Mouse (Mus musculus): ENCODE data around the gene Maats1. TPM values are rescaled to one million over a fixed set of nuclear protein-coding genes. Genes with fewer than 3 reads are reported as not detected.

The Maats1 gene
- total and polyA plus RNA-seq, 2 experiments from 2014 or later = 1.5 to 2.6 TPM

- Histone ChIP-seq H3K9ac (no peak overlapping the region), H3K27me3 (ENCODE audit: insufficient read depth, low read length) (no peaks in the 10 kb centered on the region), H3K36me3 (ENCODE audit: insufficient read depth) (no peaks in the 10 kb centered on the region; the same call in 1 of the 2 replicates), H3K4me1 (ENCODE audit: insufficient read depth) (no peaks in the 10 kb centered on the region), H3K9me3 (ENCODE audit: low read length) (no peaks in the 10 kb centered on the region), H3K4me2 (ENCODE audit: low read depth) (no peak overlapping the region), H3K4me3 (ENCODE audit: low read depth, low read length) (no peak overlapping the region), H3K27ac (ENCODE audit: low read depth, low read length) (no peak overlapping the region)
- 85% methylated on average over 6 of the region's 6 CpGs for WGBS
- DNase-seq (no peak), ATAC-seq (no peak)
- no peak for TF ChIP-seq CTCF (IDR thresholded peaks at IDR 0.05; ENCODE audit: low read depth)
These were observed 16.4 kb upstream of the Maats1 start for GRCm38 (mm10) chr16:38358256-38358812.

- no peaks in the 10 kb centered on the region for H3K27me3 ChIP-seq (ENCODE audit: insufficient read depth, low read length)
- WGBS = 95% methylated on average over 5 of the region's 5 CpGs
- no peak overlapping the region for H3K9ac ChIP-seq
- no peak for TF ChIP-seq CTCF (IDR thresholded peaks at IDR 0.05; ENCODE audit: low read depth)
- H3K4me2 ChIP-seq (ENCODE audit: low read depth) = no peak overlapping the region
- ATAC-seq = no peak
- peaks cover 13% of the 10 kb centered on the region for H3K36me3 ChIP-seq (ENCODE audit: insufficient read depth)
- H3K4me3 ChIP-seq (ENCODE audit: low read depth, low read length) = no peak overlapping the region
- H3K4me1 ChIP-seq (ENCODE audit: insufficient read depth) = no peaks in the 10 kb centered on the region
- H3K27ac ChIP-seq (ENCODE audit: low read depth, low read length) = no peak overlapping the region
- no peaks in the 10 kb centered on the region for H3K9me3 ChIP-seq (ENCODE audit: low read length)
- no peak for DNase-seq
These were observed 12.4 kb upstream of the Maats1 start for GRCm38 (mm10) chr16:38354185-38354913.

GRCm38 (mm10) chr16:38353642-38354041, 11.7 kb upstream of the Maats1 start:
- 95% methylated on average over 2 of the region's 2 CpGs for WGBS
- TF ChIP-seq CTCF (IDR thresholded peaks at IDR 0.05; ENCODE audit: low read depth) = no peak
- ATAC-seq (no peak), DNase-seq (no peak)
- Histone ChIP-seq H3K36me3 (ENCODE audit: insufficient read depth) (peaks cover 13% of the 10 kb centered on the region), H3K27ac (ENCODE audit: low read depth, low read length) (no peak overlapping the region), H3K27me3 (ENCODE audit: insufficient read depth, low read length) (no peaks in the 10 kb centered on the region), H3K4me2 (ENCODE audit: low read depth) (no peak overlapping the region), H3K9ac (no peak overlapping the region), H3K9me3 (ENCODE audit: low read length) (no peaks in the 10 kb centered on the region), H3K4me3 (ENCODE audit: low read depth, low read length) (no peak overlapping the region), H3K4me1 (ENCODE audit: insufficient read depth) (no peaks in the 10 kb centered on the region)

- H3K4me2 ChIP-seq (ENCODE audit: low read depth) = no peak overlapping the region
- H3K9ac ChIP-seq = no peak overlapping the region
- H3K27me3 ChIP-seq (ENCODE audit: insufficient read depth, low read length) = no peaks in the 10 kb centered on the region
- no peak for TF ChIP-seq CTCF (IDR thresholded peaks at IDR 0.05; ENCODE audit: low read depth)
- H3K4me3 ChIP-seq (ENCODE audit: low read depth, low read length) = no peak overlapping the region
- H3K4me1 ChIP-seq (ENCODE audit: insufficient read depth) = no peaks in the 10 kb centered on the region
- H3K36me3 ChIP-seq (ENCODE audit: insufficient read depth) = peaks cover 13% of the 10 kb centered on the region
- ATAC-seq (no peak), DNase-seq (no peak)
- H3K27ac ChIP-seq (ENCODE audit: low read depth, low read length) = no peak overlapping the region
- no peaks in the 10 kb centered on the region for H3K9me3 ChIP-seq (ENCODE audit: low read length)
These were observed 10.9 kb upstream of the Maats1 start for GRCm38 (mm10) chr16:38352851-38353250.

GRCm38 (mm10) chr16:38352031-38352430, 10.1 kb upstream of the Maats1 start:
- Histone ChIP-seq H3K4me2 (ENCODE audit: low read depth) (no peak overlapping the region), H3K27me3 (ENCODE audit: insufficient read depth, low read length) (no peaks in the 10 kb centered on the region), H3K4me3 (ENCODE audit: low read depth, low read length) (no peak overlapping the region), H3K9ac (no peak overlapping the region), H3K27ac (ENCODE audit: low read depth, low read length) (no peak overlapping the region), H3K4me1 (ENCODE audit: insufficient read depth) (0 out of 2 replicates have a peak, but pooled peaks cover 5% of the 10 kb centered on the region), H3K9me3 (ENCODE audit: low read length) (no peaks in the 10 kb centered on the region), H3K36me3 (ENCODE audit: insufficient read depth) (peaks cover 13% of the 10 kb centered on the region)
- no peak for TF ChIP-seq CTCF (IDR thresholded peaks at IDR 0.05; ENCODE audit: low read depth)
- no peak for ATAC-seq
- WGBS = 75% methylated on average over 7 of the region's 7 CpGs
- DNase-seq = no peak

DNA sequence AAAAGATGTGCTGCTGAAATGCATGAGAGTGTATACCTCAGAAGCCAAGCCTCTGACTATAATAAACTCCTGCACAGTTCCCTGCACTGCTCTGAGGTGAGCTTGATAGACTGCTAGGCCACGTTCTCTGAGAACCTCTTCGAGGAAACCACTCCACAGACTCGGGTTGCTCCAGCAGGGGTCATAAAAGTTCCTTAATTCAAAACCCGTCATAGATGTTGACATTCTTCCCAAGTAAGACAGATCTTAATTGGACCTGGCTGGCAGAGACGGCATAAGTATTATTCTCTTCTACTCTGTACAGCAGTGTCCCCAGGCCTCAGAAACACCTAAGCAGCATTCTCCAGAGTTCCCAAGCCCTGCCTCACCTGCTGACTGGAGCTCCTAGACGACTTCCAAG, 9.0 kb upstream of the Maats1 start:
- Histone ChIP-seq H3K27ac (ENCODE audit: low read depth, low read length) (no peak overlapping the region), H3K9ac (no peak overlapping the region), H3K4me3 (ENCODE audit: low read depth, low read length) (no peak overlapping the region), H3K4me2 (ENCODE audit: low read depth) (no peak overlapping the region), H3K36me3 (ENCODE audit: insufficient read depth) (peaks cover 13% of the 10 kb centered on the region), H3K9me3 (ENCODE audit: low read length) (no peaks in the 10 kb centered on the region), H3K4me1 (ENCODE audit: insufficient read depth) (0 out of 2 replicates have a peak, but pooled peaks cover 8% of the 10 kb centered on the region), H3K27me3 (ENCODE audit: insufficient read depth, low read length) (no peaks in the 10 kb centered on the region)
- DNase-seq = no peak
- WGBS = 83% methylated on average over 6 of the region's 6 CpGs
- no peak for ATAC-seq
- no peak for TF ChIP-seq CTCF (IDR thresholded peaks at IDR 0.05; ENCODE audit: low read depth)

GRCm38 (mm10) chr16:38350361-38350855, 8.5 kb upstream of the Maats1 start:
- 0 out of 2 replicates have a peak, but pooled peaks cover 8% of the 10 kb centered on the region for H3K4me1 ChIP-seq (ENCODE audit: insufficient read depth)
- H3K27ac ChIP-seq (ENCODE audit: low read depth, low read length) = no peak overlapping the region
- no peaks in the 10 kb centered on the region for H3K27me3 ChIP-seq (ENCODE audit: insufficient read depth, low read length)
- H3K9me3 ChIP-seq (ENCODE audit: low read length) = no peaks in the 10 kb centered on the region
- peaks cover 13% of the 10 kb centered on the region for H3K36me3 ChIP-seq (ENCODE audit: insufficient read depth)
- no peak overlapping the region for H3K4me2 ChIP-seq (ENCODE audit: low read depth)
- ATAC-seq = no peak
- TF ChIP-seq CTCF (IDR thresholded peaks at IDR 0.05; ENCODE audit: low read depth) = no peak
- DNase-seq = no peak
- no peak overlapping the region for H3K9ac ChIP-seq
- 91% methylated on average over 7 of the region's 7 CpGs for WGBS
- H3K4me3 ChIP-seq (ENCODE audit: low read depth, low read length) = no peak overlapping the region

All from forebrain, postnatal 0 days (tissue).